Mouse (Mus musculus) hematopoietic stem cell, adult 5-6 weeks (primary cell): ENCODE data around the gene Rpl23. TPM values are rescaled to one million over a fixed set of nuclear protein-coding genes. Genes with fewer than 3 reads are reported as not detected.
"Not testable (repeated sequence)": the region's sequence is repeated elsewhere in the genome, so short reads cannot be mapped to it uniquely, and the experiment has no call there.

Experiments
- ATAC-seq, 2 experiments: fragments of 125-278 bp in 1 of 2; replicated peaks in 1 of 2; 2 replicates each; pipeline ENCODE4 v1.8.0; 2016 to 2017; ENCODE audit warnings: inconsistent platforms in 2 of 2, mild to moderate bottlenecking in 2 of 2, moderate number of reproducible peaks in 2 of 2, low read depth in 1 of 2, moderate TSS enrichment in 1 of 2; ENCODE audit not compliant: low FRiP score in 2 of 2, poor library complexity in 2 of 2, severe bottlenecking in 2 of 2, insufficient read depth in 1 of 2, low TSS enrichment in 1 of 2
- total RNA-seq: library from RNA; stranded (forward); fragments of 172-1452, 232-1000 nt; gene quantifications from 2 replicates; pipeline ENCODE4 v1.2.3, GENCODE M21; 2017

The Rpl23 gene
- total RNA-seq, 1 experiment from 2014 or later = 1,424 TPM

- ATAC-seq = peak; percentile 96 to 97
Observed at GRCm38 (mm10) chr11:97744718-97745330, 37.4 kb downstream of the Rpl23 start.

DNA sequence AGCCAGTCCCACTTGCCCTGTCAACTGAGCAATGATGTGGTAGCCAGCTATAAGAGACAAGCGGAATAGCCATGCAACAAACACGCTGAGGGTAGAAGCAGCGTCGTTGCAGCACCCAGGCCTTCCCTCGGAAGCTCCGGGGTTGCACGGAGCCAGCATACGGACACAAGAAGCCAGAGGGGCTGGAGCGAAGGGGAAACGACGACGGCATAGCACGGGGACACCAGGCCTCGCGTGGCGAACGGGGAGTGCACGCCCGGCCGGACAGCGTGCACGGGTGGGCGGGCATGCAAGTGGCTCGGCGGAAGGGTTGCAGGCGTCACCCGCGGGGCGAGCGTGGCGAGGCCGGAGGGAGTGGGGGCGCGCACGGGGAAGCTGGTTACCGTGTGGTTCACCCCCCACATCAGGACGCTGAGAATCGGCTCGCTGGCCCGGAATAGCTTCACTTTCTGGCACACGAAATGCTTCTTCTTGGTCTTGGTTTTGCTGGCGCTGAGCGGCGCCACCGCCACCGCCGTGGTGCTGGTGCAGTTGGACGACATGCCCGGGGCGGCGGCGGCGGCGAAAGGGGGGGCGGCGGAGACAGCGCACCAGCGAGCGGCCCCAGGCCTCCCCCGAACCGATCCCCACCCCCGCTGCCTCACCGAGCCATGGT, 38.0 kb downstream of the Rpl23 start, which contains the start of gene Pip4k2b:
TSS of gene Pip4k2b (minus strand) at position 642 of the 655 bp plus-strand sequence.
- no peak; a peak in 1 of 4 replicates for ATAC-seq

- no peak for ATAC-seq
Observed at GRCm38 (mm10) chr11:97743423-97743822, 38.8 kb downstream of the Rpl23 start.

- no peak for ATAC-seq
Observed at GRCm38 (mm10) chr11:97742591-97742990, 39.6 kb downstream of the Rpl23 start.

- no peak for ATAC-seq
Observed at GRCm38 (mm10) chr11:97742157-97742556, 40.1 kb downstream of the Rpl23 start.

- no peak for ATAC-seq
Observed at GRCm38 (mm10) chr11:97740190-97740589, 42.0 kb downstream of the Rpl23 start.

DNA sequence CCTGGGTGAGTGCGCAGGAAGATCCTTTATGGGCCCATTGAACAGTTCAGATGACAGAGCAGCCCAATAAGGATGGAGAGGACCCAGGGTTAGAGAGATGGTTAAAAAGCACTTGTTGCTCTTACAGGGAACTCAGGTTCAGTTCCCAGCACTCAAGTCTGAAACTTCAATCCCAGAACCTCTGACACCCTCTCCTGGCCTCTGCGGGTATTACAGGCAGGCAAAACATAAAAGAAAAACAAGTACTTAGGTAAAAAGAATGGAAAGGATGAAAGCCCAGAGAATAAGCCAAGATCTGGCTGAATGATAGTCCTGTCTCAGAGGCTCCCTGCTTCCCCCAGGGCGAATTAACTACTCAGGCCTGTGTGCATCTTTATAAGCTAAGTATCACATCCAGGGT, 43.1 kb downstream of the Rpl23 start:
- ATAC-seq = no peak

- no peak for ATAC-seq
Observed at GRCm38 (mm10) chr11:97738703-97739102, 43.5 kb downstream of the Rpl23 start.

DNA sequence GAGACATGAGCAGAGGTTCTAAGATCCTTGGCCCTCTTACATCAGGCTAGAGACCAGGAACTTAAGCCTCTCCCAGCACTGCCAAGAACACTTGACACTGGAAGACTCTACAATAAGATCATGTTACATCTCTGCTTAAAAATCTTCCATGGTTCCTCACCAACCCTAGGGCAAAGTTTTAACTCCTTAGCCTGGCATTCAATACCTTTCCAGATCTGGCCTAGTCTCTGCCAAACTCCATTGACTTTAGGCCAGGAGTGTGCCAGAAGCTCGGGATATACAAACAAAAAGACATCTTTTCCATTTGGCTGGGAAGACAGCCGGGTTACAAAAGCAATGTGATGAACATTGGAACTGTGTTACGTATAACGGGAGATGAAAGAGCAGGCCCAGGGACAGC, 44.6 kb downstream of the Rpl23 start:
- no peak for ATAC-seq

DNA sequence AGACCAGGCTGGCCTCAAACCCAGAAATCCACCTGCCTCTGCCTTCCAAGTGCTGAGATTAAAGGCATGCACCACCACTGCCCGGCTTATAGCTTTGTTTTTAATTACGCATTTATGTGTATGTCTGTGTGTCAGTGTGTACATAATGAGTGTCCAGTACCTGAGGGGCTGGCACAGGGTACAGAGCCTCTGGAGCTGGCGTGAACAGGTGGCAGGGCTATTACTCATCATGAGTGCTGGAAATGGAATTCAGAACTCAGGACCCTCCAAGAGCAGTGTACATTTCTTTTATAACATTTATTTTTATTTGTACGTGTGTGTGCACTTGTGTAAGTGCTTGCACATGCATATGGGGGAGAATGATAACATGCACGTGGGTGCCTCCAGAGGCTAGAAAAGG, 45.6 kb downstream of the Rpl23 start:
- ATAC-seq = no peak

GRCm38 (mm10) chr11:97734810-97735209, 47.4 kb downstream of the Rpl23 start:
- not testable (repeated sequence) for ATAC-seq

- ATAC-seq = no peak
Observed at GRCm38 (mm10) chr11:97733689-97734088, 48.5 kb downstream of the Rpl23 start.

DNA sequence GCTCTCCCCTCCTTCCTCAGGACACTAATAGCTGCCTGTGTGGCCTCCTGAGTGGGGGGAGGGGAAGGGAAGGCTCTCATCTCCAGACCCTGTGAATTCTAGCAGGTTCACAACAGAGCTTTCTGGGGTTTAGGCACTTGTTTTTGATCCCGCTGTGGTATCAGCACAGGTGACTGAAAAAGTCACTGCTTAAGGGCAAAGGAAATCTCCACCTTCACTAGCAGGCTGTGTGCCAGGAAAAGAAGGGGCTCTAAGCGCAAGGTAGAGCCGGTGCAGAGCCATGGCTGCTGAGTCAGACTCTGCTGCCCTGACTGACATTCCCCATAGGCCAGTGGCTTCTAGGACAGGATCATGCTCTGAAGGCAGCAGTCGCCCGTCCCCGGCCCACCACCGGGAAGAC, 53.5 kb downstream of the Rpl23 start:
- ATAC-seq = peak in 1 of 2 experiments; percentile 19; a peak in 2 of 4 replicates

DNA sequence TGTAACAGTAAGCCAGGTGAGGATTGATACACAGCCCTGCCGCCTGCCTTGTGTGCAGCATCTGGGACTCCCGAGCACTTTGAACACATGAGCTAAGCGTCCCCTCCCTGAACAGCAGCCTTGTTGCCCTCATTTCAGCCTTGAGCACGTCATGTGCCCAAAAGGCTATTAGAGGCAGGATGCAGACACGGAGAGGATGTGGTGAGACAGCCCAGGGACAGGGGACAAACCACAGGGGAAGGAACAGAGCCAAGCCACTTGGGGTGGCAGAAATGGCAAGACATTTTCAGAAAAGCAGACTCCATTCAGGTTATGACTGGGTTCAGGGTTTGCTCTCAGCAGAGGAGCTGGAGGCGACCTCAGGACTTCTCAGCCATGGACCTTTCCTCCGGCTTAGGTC, 53.9 kb downstream of the Rpl23 start:
- peak; percentile 87 to 95 for ATAC-seq

Other genes starting within 250 kb of the Rpl23 start
- gene Srcin1, start 206.3 kb downstream of the Rpl23 start, total RNA-seq = not detected in 2 replicates
- 2.1 and 2.2 TPM in 2 replicates for gene Epop, start 152.7 kb downstream of the Rpl23 start, total RNA-seq
- 16.5 and 19.5 TPM in 2 replicates for gene Mllt6, start 119.0 kb downstream of the Rpl23 start, total RNA-seq
- 4.8 and 9.2 TPM in 2 replicates for gene Cisd3, start 96.6 kb downstream of the Rpl23 start, total RNA-seq
- 1.5 and 2.8 TPM in 2 replicates for gene Pcgf2, start 81.9 kb downstream of the Rpl23 start, total RNA-seq
- 93.0 and 116 TPM in 2 replicates for gene Psmb3, start 79.0 kb downstream of the Rpl23 start, total RNA-seq
- 42.3 and 81.6 TPM in 2 replicates for gene Pip4k2b, start 37.7 kb downstream of the Rpl23 start, total RNA-seq
- gene Cwc25, start 15.9 kb downstream of the Rpl23 start, total RNA-seq = 18.8 and 23.3 TPM in 2 replicates
- gene 1700001P01Rik, start 6.5 kb downstream of the Rpl23 start, total RNA-seq = 0.69 TPM in 1 of 2 replicates, not detected in the other
- gene Lasp1, start 16.6 kb upstream of the Rpl23 start, total RNA-seq = 220 and 229 TPM in 2 replicates
- 0.81 and 1.5 TPM in 2 replicates for gene B230217C12Rik, start 58.3 kb upstream of the Rpl23 start, total RNA-seq
- 0.25 and 2.2 TPM in 2 replicates for gene Fbxo47, start 101.7 kb upstream of the Rpl23 start, total RNA-seq
- gene Plxdc1, start 204.0 kb upstream of the Rpl23 start, total RNA-seq = 0.56 and 5.5 TPM in 2 replicates
- 1.3 and 3.2 TPM in 2 replicates for gene Arl5c, start 213.7 kb upstream of the Rpl23 start, total RNA-seq
- 2.9 and 6.9 TPM in 2 replicates for gene Cacnb1, start 240.6 kb upstream of the Rpl23 start, total RNA-seq
- 1,707 and 1,745 TPM in 2 replicates for gene Rpl19, start 244.3 kb upstream of the Rpl23 start, total RNA-seq